Mouse (Mus musculus) heart, postnatal 0 days (tissue): ENCODE measurements around the gene Prdm16. TPM values are rescaled to one million over a fixed set of nuclear protein-coding genes. Genes with fewer than 3 reads are reported as not detected.
A peak's percentile ranks its signal among the peaks of the same experiment; 100 is the strongest.

Source experiments
- ATAC-seq: fragments of 200-750 bp; cut with Nextera tagmentation; 2 replicates; pipeline ENCODE4 v1.8.0; 2017; ENCODE audit warnings: low read depth, moderate number of reproducible peaks, moderate library complexity; ENCODE audit not compliant: insufficient read depth
- DNase-seq: peaks from one replicate; pipeline ENCODE4 v3.0.0-alpha.2; 2016; ENCODE audit warnings: low spot score
- H3K27ac ChIP-seq: fragments of 300-500 bp; sonication (generic); 2 replicates; pipeline ENCODE4 v1.5.1; 2014; ENCODE audit warnings: low read depth, mild to moderate bottlenecking
- H3K27me3 ChIP-seq: fragments of 300-500 bp; sonication (generic); 2 replicates; pipeline ENCODE4 v1.6.1; 2014; ENCODE audit warnings: low read length, mixed read lengths; ENCODE audit not compliant: control insufficient read depth, insufficient read depth
- H3K36me3 ChIP-seq: fragments of 300-500 bp; sonication (generic); replicated peaks from 2 replicates; pipeline ENCODE4 v1.6.1; 2014; ENCODE audit warnings: low read length, mixed read lengths; ENCODE audit not compliant: control insufficient read depth, insufficient read depth
- H3K4me1 ChIP-seq: fragments of 300-500 bp; sonication (generic); 2 replicates; pipeline ENCODE4 v1.6.1; 2014; ENCODE audit warnings: antibody characterized with exemption; ENCODE audit not compliant: control insufficient read depth, insufficient read depth
- H3K4me2 ChIP-seq: fragments of 300-500 bp; sonication (generic); 2 replicates; pipeline ENCODE4 v1.6.1; 2014; ENCODE audit warnings: low read depth, mild to moderate bottlenecking, low read length, moderate library complexity
- H3K4me3 ChIP-seq: fragments of 300-500 bp; sonication (generic); 2 replicates; pipeline ENCODE4 v1.5.1; 2014; ENCODE audit warnings: low read depth, low read length
- H3K9ac ChIP-seq: fragments of 300-500 bp; sonication (generic); replicated peaks from 2 replicates; pipeline ENCODE4 v1.6.1; 2014; ENCODE audit warnings: low read depth, low read length, mixed read lengths
- H3K9me3 ChIP-seq: fragments of 300-500 bp; sonication (generic); replicated peaks from 2 replicates; pipeline ENCODE4 v1.6.1; 2016; ENCODE audit warnings: low read length; ENCODE audit not compliant: control insufficient read depth
- CTCF ChIP-seq: IDR thresholded peaks from 2 replicates; pipeline ENCODE4 v1.5.1; 2016; ENCODE audit warnings: antibody characterized with exemption, control low read depth, low read depth
- EP300 ChIP-seq: IDR thresholded peaks from 2 replicates; pipeline ENCODE4 v1.6.1; 2016; ENCODE audit warnings: antibody characterized with exemption, low read depth
- WGBS: fragments of 180-500 bp; shearing (Covaris S2); extraction: QIAGEN DNeasy Blood & Tissue Kit; methylation state at CpG from one replicate; pipeline ENCODE4 v1.1.7; 2014; 5-methylcytosine and 5-hydroxymethylcytosine counted together
- polyA plus RNA-seq: library from polyadenylated mRNA; unstranded; fragments of >200 nt; fragmentation: Nextera tagmentation; extraction: Ambion mirVana; gene quantifications from 2 replicates; pipeline ENCODE4 v1.2.1, GENCODE M21; 2015
- total RNA-seq: library from RNA; depleted of rRNA; stranded (reverse); fragments of >200 nt; gene quantifications from 2 replicates; pipeline ENCODE4 v1.2.3, GENCODE M21; 2014; ENCODE audit warnings: low replicate concordance

The Prdm16 gene
- total and polyA plus RNA-seq, 2 experiments from 2014 or later, result 9.3 to 14.7 TPM

DNA sequence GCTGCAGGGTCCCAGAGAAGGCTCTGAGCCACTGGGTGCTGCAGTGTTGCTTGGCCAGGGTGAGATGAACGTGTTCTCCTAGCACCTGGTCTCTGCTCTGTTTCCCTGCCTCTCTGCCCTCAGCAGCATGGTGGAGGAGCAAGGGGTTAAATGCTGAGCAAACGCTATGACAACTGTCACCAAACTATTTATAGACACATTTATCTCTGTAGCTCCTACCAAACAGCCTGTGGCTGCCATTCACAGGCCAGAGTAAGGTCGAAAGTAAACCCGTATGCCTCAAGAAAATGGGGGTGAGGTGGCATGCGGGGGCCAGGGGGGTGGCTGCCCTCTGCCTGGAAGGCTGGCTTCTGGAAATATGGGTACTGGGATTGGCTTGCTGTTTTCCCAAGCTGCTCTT is 94.1 kb downstream of the Prdm16 start:
- Histone ChIP-seq H3K4me2 (peak overlapping the region; percentile 47), H3K4me1 (peaks cover 38% of the 10 kb centered on the region), H3K4me3 (no peak overlapping the region), H3K27ac (peak overlapping the region; percentile 94), H3K27me3 (no peaks in the 10 kb centered on the region), H3K9me3 (no peaks in the 10 kb centered on the region), H3K9ac (peak overlapping the region; percentile 40; the same call in 1 of the 2 replicates), H3K36me3 (no peaks in the 10 kb centered on the region)
- ATAC-seq (peak; percentile 78), DNase-seq (peak; percentile 82)
- 10% methylated on average over 5 of the region's 5 CpGs for WGBS
- TF ChIP-seq CTCF, result no peak
- no peak for TF ChIP-seq EP300

DNA sequence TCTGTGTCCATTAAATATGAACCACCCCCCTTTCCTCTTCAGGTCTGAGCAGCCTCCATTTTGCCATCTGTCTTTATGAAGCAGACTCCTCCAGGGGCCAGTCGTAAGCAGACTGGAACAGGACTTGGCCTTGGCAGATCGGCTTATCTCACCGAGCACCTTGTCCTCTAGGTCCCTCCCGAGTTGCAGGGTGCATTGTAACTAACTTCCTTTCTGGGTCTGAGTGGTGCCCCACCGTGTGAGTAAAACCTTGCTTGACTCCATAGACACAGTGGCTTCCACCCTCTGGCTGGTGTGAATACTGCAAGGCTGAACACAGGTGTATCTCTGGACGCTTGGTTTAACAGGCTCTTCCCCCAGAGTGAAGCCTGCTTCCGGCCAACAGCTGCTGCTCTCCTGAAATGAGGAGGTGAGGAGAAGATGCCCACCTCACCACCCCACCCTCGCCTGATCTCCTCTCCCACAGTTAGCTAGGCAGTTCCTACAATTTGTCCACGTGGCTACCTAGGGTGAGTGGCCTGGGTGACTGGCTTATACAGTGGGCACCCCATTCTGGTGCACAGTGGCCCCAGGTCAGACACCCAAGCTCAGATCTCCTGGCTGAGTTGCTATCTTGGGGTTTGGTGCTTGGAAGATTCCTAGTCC is 94.9 kb downstream of the Prdm16 start:
- Histone ChIP-seq H3K4me3 (no peak overlapping the region), H3K36me3 (no peaks in the 10 kb centered on the region), H3K4me1 (peaks cover 38% of the 10 kb centered on the region), H3K9me3 (no peaks in the 10 kb centered on the region), H3K27me3 (no peaks in the 10 kb centered on the region), H3K4me2 (no peak overlapping the region), H3K9ac (0 out of 2 replicates have a peak overlapping the region, but pooled peaks have one; percentile 6), H3K27ac (peak overlapping the region; percentile 94)
- 32% methylated on average over 9 of the region's 9 CpGs for WGBS
- TF ChIP-seq EP300, result no peak
- peak; percentile 29 for TF ChIP-seq CTCF
- ATAC-seq, result peak; percentile 27; the same call in 1 of the 2 replicates
- peak; percentile 49 for DNase-seq

DNA sequence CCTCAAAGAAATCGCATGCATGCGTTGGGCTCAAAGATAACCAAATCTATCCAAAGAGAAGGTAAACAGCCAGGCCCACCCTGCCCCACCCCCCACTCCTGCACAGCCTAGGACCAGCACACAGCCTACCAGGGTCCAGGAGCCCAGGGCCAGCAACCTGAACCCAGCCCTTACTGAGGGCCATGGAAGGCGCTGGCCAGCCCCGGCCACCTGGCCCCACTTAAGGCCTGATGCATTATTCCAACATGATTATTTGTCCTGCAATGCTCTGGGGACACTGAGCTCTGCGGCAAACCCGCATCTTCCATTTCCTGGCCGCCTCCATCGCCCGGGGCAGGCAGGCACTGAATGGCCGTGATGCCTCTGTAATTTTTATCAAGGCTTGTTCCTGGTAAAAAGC is 96.0 kb downstream of the Prdm16 start:
- H3K4me2 ChIP-seq, result no peak overlapping the region
- DNase-seq (no peak), ATAC-seq (no peak)
- no peaks in the 10 kb centered on the region for H3K27me3 ChIP-seq
- H3K36me3 ChIP-seq, result no peaks in the 10 kb centered on the region
- H3K9ac ChIP-seq, result no peak overlapping the region
- H3K4me1 ChIP-seq, result peaks cover 41% of the 10 kb centered on the region
- WGBS, result 47% methylated on average over 10 of the region's 10 CpGs
- no peak for TF ChIP-seq CTCF
- no peak for TF ChIP-seq EP300
- H3K4me3 ChIP-seq, result no peak overlapping the region
- H3K9me3 ChIP-seq, result no peaks in the 10 kb centered on the region
- peak overlapping the region; percentile 94 for H3K27ac ChIP-seq

DNA sequence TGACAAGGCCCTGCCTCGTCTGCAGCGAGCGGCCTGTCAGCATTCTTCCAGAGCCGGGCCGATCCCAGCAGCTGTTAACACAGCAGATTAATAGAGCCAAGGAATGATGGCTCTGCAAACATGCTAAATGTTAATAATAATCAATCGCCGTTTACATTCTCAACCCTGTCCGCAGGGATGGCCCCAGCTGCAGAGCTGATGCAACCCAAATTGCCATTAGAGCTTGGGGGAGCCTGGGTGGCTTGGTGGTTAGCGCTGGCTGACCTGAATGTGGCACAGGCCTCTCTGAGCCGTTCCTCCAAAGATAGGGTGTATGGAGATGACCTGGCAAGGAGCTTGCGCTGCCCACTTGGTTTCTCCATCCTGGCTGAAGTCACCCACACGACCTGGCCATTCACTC is 97.0 kb downstream of the Prdm16 start:
- no peak for DNase-seq
- 63% methylated on average over 12 of the region's 12 CpGs for WGBS

DNA sequence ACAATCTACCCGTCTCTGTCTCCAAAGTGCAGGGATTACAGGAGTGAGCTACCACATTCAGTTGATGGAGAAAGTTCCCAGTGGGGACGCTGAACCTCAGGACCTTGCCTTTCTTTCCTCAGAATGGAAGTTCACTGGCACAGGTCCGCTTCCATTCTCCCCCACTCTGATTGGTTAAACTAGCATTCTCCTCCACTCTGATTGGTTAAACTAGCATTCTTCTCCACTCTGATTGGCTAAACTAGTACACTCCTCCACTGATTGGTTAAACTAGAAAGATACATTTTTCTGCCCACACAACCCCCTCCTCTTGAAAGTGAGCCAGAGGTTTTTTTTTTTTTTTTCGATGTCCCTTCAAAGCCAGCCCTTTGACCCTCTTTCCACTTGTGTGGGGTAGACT is 97.9 kb downstream of the Prdm16 start:
- DNase-seq (no peak), ATAC-seq (no peak)
- no peak overlapping the region for H3K4me2 ChIP-seq
- 87% methylated on average over 4 of the region's 4 CpGs for WGBS
- H3K4me3 ChIP-seq, result no peak overlapping the region
- H3K9me3 ChIP-seq, result no peaks in the 10 kb centered on the region
- H3K27me3 ChIP-seq, result no peaks in the 10 kb centered on the region
- H3K27ac ChIP-seq, result no peak overlapping the region
- H3K4me1 ChIP-seq, result peaks cover 40% of the 10 kb centered on the region
- no peaks in the 10 kb centered on the region for H3K36me3 ChIP-seq
- TF ChIP-seq CTCF, result no peak
- TF ChIP-seq EP300, result no peak
- H3K9ac ChIP-seq, result no peak overlapping the region

More for the DNA sequence above, 97.0 kb downstream of the Prdm16 start:
- no peaks in the 10 kb centered on the region for H3K36me3 ChIP-seq
- ATAC-seq, result no peak
- H3K27me3 ChIP-seq, result no peaks in the 10 kb centered on the region
- no peak for TF ChIP-seq CTCF
- no peak for TF ChIP-seq EP300
- H3K4me3 ChIP-seq, result no peak overlapping the region
- no peak overlapping the region for H3K27ac ChIP-seq
- peaks cover 41% of the 10 kb centered on the region for H3K4me1 ChIP-seq
- H3K9me3 ChIP-seq, result no peaks in the 10 kb centered on the region
- H3K9ac ChIP-seq, result no peak overlapping the region
- H3K4me2 ChIP-seq, result no peak overlapping the region

DNA sequence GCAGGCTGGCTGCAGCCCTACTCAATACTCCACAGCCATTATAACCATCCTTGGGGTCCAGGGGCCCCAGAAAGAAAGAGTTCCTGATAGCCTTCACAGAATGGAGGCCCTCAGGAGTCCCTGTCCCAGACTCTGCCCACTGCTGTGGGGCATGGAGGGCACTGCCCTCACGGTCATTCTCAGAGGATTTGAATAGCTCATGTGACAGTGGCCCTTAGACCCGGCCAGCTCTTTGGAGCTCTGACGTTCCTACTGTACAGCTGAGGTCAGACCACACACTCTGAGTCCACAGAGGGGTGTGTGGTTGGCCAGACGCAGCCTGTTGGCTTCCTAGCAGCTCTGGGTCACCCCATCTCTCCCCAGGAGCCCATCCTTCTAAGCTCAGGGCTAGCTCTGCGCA is 100.6 kb downstream of the Prdm16 start:
- no peak for TF ChIP-seq CTCF
- TF ChIP-seq EP300, result no peak
- H3K9me3 ChIP-seq, result no peaks in the 10 kb centered on the region
- peak overlapping the region; percentile 32; the same call in 1 of the 2 replicates for H3K27ac ChIP-seq
- no peaks in the 10 kb centered on the region for H3K36me3 ChIP-seq
- no peak overlapping the region for H3K4me3 ChIP-seq
- H3K4me1 ChIP-seq, result peaks cover 24% of the 10 kb centered on the region
- DNase-seq (no peak), ATAC-seq (0 out of 2 replicates have a peak, but pooled peaks have one; percentile 18)
- H3K9ac ChIP-seq, result no peak overlapping the region
- no peaks in the 10 kb centered on the region for H3K27me3 ChIP-seq
- WGBS, result 49% methylated on average over 5 of the region's 5 CpGs
- H3K4me2 ChIP-seq, result no peak overlapping the region
